Comparison of ENCODE assay signal across 16 mouse cellular contexts in genomic region chr11:121625007-121625406, GRCm38 (mm10).
"Had no signal": no experiment of that assay in that cellular context is flagged by ENCODE, and none has a peak within 500 bp of the region (broad histone marks: within the 10 kb centered on the region; RNA-seq: fewer than 3 reads in every experiment).

No protein-coding gene starts in this region.

- H3K27me3 ChIP-seq: neural tube, embryonic 13.5 days; neural tube, embryonic 15.5 days; stomach, embryonic 15.5 days had no signal

- H3K9ac ChIP-seq: neural tube, embryonic 13.5 days; neural tube, embryonic 15.5 days; stomach, embryonic 15.5 days had no signal

- H3K27ac ChIP-seq: neural tube, embryonic 13.5 days; neural tube, embryonic 15.5 days; stomach, embryonic 15.5 days; stomach, postnatal 0 days had no signal

- H3K4me1 ChIP-seq: neural tube, embryonic 13.5 days; neural tube, embryonic 15.5 days; stomach, embryonic 15.5 days had no signal

- DNase-seq: retina, postnatal 1 day; right cerebral cortex, adult 18-20 months; right cerebral cortex, postnatal 14 days; right cerebral cortex, postnatal 25 days; right cerebral cortex, postnatal 4 days; spleen, adult 18-20 months; thymus, adult 18-20 months; thymus, adult 2 months; thymus, postnatal 14 days; thymus, postnatal 25 days; thymus, postnatal 36 days; thymus, postnatal 4 days had no signal

- H3K4me3 ChIP-seq: neural tube, embryonic 13.5 days; neural tube, embryonic 15.5 days; stomach, embryonic 15.5 days had no signal

- H3K9me3 ChIP-seq: neural tube, embryonic 13.5 days; neural tube, embryonic 15.5 days; stomach, embryonic 15.5 days had no signal

- H3K4me2 ChIP-seq: neural tube, embryonic 13.5 days; neural tube, embryonic 15.5 days; stomach, embryonic 15.5 days had no signal
